Mouse (Mus musculus): ENCODE data around the gene Filip1. TPM values are rescaled to one million over a fixed set of nuclear protein-coding genes. Genes with fewer than 3 reads are reported as not detected.
A peak's percentile ranks its signal among the peaks of the same experiment; 100 is the strongest.

The Filip1 gene
- polyA plus RNA-seq, 1 experiment from 2014 or later = 2.5 TPM

DNA sequence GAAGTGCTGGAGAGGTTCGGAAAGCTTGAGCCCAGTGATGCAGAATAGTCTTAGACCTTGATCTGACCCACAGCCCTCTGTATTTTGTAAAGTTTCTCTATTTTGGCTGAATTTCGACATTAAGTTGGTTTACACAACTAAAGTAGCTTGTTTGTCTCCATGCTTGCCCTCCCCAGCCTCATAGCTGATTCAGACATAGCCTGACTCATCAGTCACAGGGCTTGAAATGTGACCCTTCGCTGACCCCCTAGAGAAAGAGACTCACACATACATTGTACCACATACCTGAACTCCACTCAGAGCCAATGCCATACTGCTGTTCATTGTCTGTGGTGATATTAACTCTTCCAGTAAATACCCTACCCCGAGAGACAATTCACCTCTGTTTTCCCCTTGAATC lies 19.6 kb downstream of the Filip1 start:
- no peak overlapping the region for H3K4me3 ChIP-seq (ENCODE audit: low read depth, low read length)
- no peaks in the 10 kb centered on the region for H3K36me3 ChIP-seq (ENCODE audit: control insufficient read depth, insufficient read depth, low read length)
- no peaks in the 10 kb centered on the region for H3K9me3 ChIP-seq (replicated peaks; ENCODE audit: control insufficient read depth, low read length)
- ATAC-seq (no peak), DNase-seq (ENCODE audit: low spot score) (no peak)
- no peak overlapping the region for H3K27ac ChIP-seq (ENCODE audit: low read depth, low read length)
- no peaks in the 10 kb centered on the region for H3K27me3 ChIP-seq (replicated peaks; ENCODE audit: control insufficient read depth, insufficient read depth, low read length)
- H3K4me2 ChIP-seq (ENCODE audit: low read length) = no peak overlapping the region
- WGBS = 86% methylated on average over 4 of the region's 4 CpGs
- H3K4me1 ChIP-seq (ENCODE audit: control insufficient read depth, insufficient read depth, low read length) = no peaks in the 10 kb centered on the region
- H3K9ac ChIP-seq (ENCODE audit: low read length) = no peak overlapping the region

DNA sequence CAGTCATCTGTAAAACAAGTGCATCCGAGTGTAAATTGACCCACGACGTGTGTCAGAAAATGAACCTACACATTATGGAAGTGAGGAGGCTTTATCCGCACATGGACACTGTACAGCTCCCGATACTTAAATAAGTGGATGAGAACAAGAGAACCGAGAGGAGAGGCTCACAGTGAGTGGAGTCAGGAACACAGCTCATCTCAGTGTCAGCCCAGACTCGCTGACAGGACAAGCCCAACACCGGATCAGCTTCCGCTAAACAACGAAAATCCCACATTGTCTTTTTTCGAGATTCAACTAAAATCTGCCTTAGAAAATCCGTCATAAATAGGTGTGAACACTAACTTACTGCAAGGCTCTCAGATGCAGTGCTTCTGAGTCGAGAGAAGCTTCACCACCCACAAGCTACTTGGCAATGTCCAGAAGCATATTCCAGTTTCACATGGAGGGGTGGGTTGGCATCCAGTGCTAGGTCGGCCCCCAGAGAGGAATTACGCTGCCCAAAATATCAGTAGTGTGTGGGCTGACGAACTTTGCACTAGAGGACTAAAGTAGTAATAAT lies 22.1 kb downstream of the Filip1 start:
- H3K4me1 ChIP-seq (ENCODE audit: control insufficient read depth, insufficient read depth, low read length) = no peaks in the 10 kb centered on the region

DNA sequence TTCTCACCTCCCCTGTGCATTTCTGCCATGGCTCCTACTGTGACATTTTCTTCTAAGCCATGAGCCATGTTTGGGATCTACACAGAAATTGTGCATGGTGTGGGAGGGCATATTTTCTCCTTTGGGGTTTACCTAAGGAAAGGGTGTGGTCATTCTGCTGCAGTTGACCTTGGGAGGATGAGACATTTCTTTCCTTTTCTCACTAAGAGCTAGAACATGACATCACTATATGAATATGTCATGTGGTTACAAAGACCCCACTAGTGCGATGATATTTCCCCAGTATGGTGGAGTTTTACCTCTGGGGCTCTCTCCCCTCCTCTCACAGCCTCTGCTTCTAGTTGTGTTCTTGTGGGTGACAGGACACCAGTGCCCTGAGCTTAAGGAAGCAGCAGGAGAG lies 22.9 kb downstream of the Filip1 start:
- no peaks in the 10 kb centered on the region for H3K36me3 ChIP-seq (ENCODE audit: control insufficient read depth, insufficient read depth, low read length)
- no peaks in the 10 kb centered on the region for H3K4me1 ChIP-seq (ENCODE audit: control insufficient read depth, insufficient read depth, low read length)
- H3K27me3 ChIP-seq (replicated peaks; ENCODE audit: control insufficient read depth, insufficient read depth, low read length) = no peaks in the 10 kb centered on the region
- H3K4me3 ChIP-seq (ENCODE audit: low read depth, low read length) = no peak overlapping the region
- ATAC-seq (no peak), DNase-seq (ENCODE audit: low spot score) (no peak)
- H3K9me3 ChIP-seq (replicated peaks; ENCODE audit: control insufficient read depth, low read length) = no peaks in the 10 kb centered on the region
- no peak overlapping the region for H3K9ac ChIP-seq (ENCODE audit: low read length)
- H3K4me2 ChIP-seq (ENCODE audit: low read length) = no peak overlapping the region
- WGBS = 83% methylated on average over 1 of the region's 1 CpGs
- H3K27ac ChIP-seq (ENCODE audit: low read depth, low read length) = no peak overlapping the region

More for the DNA sequence above, 22.1 kb downstream of the Filip1 start:
- Histone ChIP-seq H3K4me3 (ENCODE audit: low read depth, low read length) (no peak overlapping the region), H3K27me3 (replicated peaks; ENCODE audit: control insufficient read depth, insufficient read depth, low read length) (no peaks in the 10 kb centered on the region), H3K9me3 (replicated peaks; ENCODE audit: control insufficient read depth, low read length) (no peaks in the 10 kb centered on the region), H3K36me3 (ENCODE audit: control insufficient read depth, insufficient read depth, low read length) (no peaks in the 10 kb centered on the region), H3K27ac (ENCODE audit: low read depth, low read length) (no peak overlapping the region), H3K9ac (ENCODE audit: low read length) (no peak overlapping the region), H3K4me2 (ENCODE audit: low read length) (no peak overlapping the region)
- 65% methylated on average over 16 of the region's 16 CpGs for WGBS
- DNase-seq (ENCODE audit: low spot score) (no peak), ATAC-seq (no peak)

DNA sequence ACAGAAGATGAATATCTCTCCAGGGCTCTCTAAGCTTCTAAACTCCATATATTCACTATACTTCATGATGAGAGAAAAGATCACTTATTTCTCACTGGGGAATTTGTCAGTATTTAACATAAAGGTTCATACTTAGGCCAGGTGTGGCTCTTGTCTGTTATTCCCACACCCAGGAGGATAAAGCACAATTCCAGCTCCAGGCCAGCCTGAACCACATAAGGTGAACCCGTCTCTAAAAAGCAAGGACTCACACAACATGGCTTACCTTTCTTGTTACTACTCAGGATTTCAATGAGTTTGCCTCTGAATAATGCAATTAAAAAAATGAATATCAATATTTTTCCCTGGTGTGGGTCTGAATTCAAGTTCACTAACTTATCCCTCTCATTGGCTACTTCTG lies 23.6 kb downstream of the Filip1 start:
- WGBS = 87% methylated on average over 1 of the region's 1 CpGs

DNA sequence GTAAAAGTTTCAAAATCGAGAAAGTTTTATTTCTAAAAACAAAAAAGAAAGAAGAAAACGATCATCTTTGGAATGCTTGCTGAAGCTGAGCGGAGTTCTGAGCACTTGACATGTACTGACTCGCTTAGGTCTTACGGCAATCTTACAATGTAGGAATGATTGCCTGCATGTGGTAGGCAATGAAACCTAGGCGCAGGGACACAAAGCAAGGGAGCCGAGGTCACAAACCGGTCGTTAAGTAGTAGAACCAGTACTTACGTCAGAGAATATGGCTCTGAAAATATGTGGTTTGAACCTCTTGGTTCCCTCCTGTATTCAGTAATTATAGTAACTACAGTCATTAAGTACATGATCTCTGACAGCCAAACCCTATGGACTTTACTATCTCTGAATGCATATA lies 29.4 kb downstream of the Filip1 start:
- WGBS = 88% methylated on average over 10 of the region's 10 CpGs
- no peak overlapping the region for H3K4me2 ChIP-seq (ENCODE audit: low read length)
- no peak overlapping the region for H3K27ac ChIP-seq (ENCODE audit: low read depth, low read length)
- H3K9ac ChIP-seq (ENCODE audit: low read length) = no peak overlapping the region
- ATAC-seq = no peak
- H3K9me3 ChIP-seq (replicated peaks; ENCODE audit: control insufficient read depth, low read length) = no peaks in the 10 kb centered on the region
- H3K4me1 ChIP-seq (ENCODE audit: control insufficient read depth, insufficient read depth, low read length) = no peaks in the 10 kb centered on the region
- H3K4me3 ChIP-seq (ENCODE audit: low read depth, low read length) = no peak overlapping the region
- H3K27me3 ChIP-seq (replicated peaks; ENCODE audit: control insufficient read depth, insufficient read depth, low read length) = no peaks in the 10 kb centered on the region
- DNase-seq (ENCODE audit: low spot score) = no peak
- H3K36me3 ChIP-seq (ENCODE audit: control insufficient read depth, insufficient read depth, low read length) = no peaks in the 10 kb centered on the region

More for the DNA sequence above, 23.6 kb downstream of the Filip1 start:
- H3K27ac ChIP-seq (ENCODE audit: low read depth, low read length) = no peak overlapping the region
- H3K27me3 ChIP-seq (replicated peaks; ENCODE audit: control insufficient read depth, insufficient read depth, low read length) = no peaks in the 10 kb centered on the region
- no peak overlapping the region for H3K4me2 ChIP-seq (ENCODE audit: low read length)
- H3K4me1 ChIP-seq (ENCODE audit: control insufficient read depth, insufficient read depth, low read length) = no peaks in the 10 kb centered on the region
- no peak overlapping the region for H3K4me3 ChIP-seq (ENCODE audit: low read depth, low read length)
- no peaks in the 10 kb centered on the region for H3K9me3 ChIP-seq (replicated peaks; ENCODE audit: control insufficient read depth, low read length)
- ATAC-seq (no peak), DNase-seq (ENCODE audit: low spot score) (no peak)
- no peak overlapping the region for H3K9ac ChIP-seq (ENCODE audit: low read length)
- no peaks in the 10 kb centered on the region for H3K36me3 ChIP-seq (ENCODE audit: control insufficient read depth, insufficient read depth, low read length)

DNA sequence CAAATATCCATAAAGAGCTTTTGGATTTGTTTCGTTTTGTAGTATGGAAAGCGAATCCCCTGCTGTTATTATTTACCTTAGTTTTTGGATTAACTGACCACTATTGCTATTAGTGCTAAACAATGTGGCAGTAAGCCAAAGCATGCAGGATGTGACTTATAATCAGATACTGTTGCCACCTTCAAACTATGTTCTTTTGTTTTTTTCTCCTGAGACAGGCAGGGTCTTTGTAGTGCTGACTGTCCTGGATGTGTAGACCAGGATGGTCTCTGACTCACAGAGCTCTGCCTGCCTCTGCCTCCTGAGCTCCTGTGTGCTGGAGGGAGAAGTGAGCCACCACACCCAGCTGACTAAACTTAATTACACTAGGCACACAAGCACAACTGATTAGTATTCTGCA lies 33.4 kb downstream of the Filip1 start:
- no peak for DNase-seq (ENCODE audit: low spot score)
- H3K9me3 ChIP-seq (replicated peaks; ENCODE audit: control insufficient read depth, low read length) = no peaks in the 10 kb centered on the region
- H3K4me1 ChIP-seq (ENCODE audit: control insufficient read depth, insufficient read depth, low read length) = no peaks in the 10 kb centered on the region; the same call in 1 of the 2 replicates
- H3K27me3 ChIP-seq (replicated peaks; ENCODE audit: control insufficient read depth, insufficient read depth, low read length) = no peaks in the 10 kb centered on the region
- ATAC-seq = no peak
- H3K36me3 ChIP-seq (ENCODE audit: control insufficient read depth, insufficient read depth, low read length) = no peaks in the 10 kb centered on the region
- H3K4me2 ChIP-seq (ENCODE audit: low read length) = no peak overlapping the region
- 69% methylated on average over 2 of the region's 2 CpGs for WGBS
- no peak overlapping the region for H3K27ac ChIP-seq (ENCODE audit: low read depth, low read length)
- H3K4me3 ChIP-seq (ENCODE audit: low read depth, low read length) = no peak overlapping the region
- H3K9ac ChIP-seq (ENCODE audit: low read length) = no peak overlapping the region

DNA sequence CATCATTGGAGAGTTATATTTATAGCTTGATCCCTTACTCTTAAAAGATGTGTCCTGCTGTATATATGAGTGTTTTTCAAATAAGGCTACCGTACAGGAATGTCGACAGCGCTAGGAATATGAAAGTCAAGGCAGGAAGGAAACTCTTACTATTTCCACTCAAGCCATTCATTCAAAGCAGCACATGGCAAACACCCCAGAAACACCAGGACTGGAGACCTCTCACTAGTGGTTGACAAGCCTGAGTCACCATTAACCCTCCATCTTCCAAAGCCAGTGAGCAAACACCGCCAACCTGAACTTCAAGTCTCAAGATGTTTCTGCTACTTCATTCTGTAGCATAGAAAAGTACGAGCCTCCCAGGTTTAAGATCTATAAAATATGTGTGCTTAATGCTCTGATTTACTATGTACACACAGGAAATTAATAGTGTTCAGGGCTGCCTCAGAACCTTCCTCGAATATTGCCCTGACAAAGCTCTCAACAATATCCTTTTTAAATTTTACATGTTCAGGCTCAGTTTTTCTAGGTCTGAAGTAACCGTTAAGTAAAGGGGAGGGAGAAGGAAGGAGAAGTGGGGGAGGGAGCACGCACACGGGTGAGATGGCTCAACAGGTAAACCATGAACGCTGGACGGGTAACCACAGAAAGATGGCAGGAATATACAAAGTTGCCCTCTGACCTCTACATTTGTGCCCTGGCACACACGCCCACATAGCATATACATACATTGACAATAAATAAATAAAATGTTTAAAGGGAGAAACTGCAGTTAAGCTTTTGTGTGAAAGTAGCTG lies 34.2 kb downstream of the Filip1 start:
- DNase-seq (ENCODE audit: low spot score) (no peak), ATAC-seq (no peak)
- Histone ChIP-seq H3K27me3 (replicated peaks; ENCODE audit: control insufficient read depth, insufficient read depth, low read length) (no peaks in the 10 kb centered on the region), H3K4me1 (ENCODE audit: control insufficient read depth, insufficient read depth, low read length) (no peaks in the 10 kb centered on the region; the same call in 1 of the 2 replicates), H3K9me3 (replicated peaks; ENCODE audit: control insufficient read depth, low read length) (no peaks in the 10 kb centered on the region), H3K27ac (ENCODE audit: low read depth, low read length) (no peak overlapping the region), H3K4me3 (ENCODE audit: low read depth, low read length) (no peak overlapping the region), H3K9ac (ENCODE audit: low read length) (no peak overlapping the region), H3K36me3 (ENCODE audit: control insufficient read depth, insufficient read depth, low read length) (no peaks in the 10 kb centered on the region), H3K4me2 (ENCODE audit: low read length) (no peak overlapping the region)
- 86% methylated on average over 12 of the region's 12 CpGs for WGBS

DNA sequence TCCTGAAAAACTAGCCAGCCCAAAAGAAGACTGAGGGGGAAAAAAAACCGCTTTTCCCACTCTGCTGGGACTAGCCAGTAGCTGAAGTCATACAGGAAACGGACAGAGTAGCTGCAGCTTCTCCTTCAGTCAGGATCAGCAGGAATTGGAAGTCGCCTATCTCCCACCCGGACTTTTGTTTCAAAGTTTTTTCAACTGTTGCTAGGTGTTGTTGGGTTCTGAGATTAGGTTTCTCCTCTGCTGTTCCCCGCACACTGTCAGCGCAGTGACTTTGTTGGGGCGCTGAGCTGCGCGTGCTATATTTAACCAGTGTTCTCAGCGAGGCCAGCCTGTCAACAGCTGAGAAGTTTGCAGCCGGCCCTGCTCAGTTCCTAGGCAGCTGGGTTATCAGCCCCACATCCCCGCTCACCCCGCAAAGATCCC lies 35.1 kb downstream of the Filip1 start:
- Histone ChIP-seq H3K4me1 (ENCODE audit: control insufficient read depth, insufficient read depth, low read length) (no peaks in the 10 kb centered on the region; the same call in 1 of the 2 replicates), H3K4me2 (ENCODE audit: low read length) (peak overlapping the region; percentile 36), H3K36me3 (ENCODE audit: control insufficient read depth, insufficient read depth, low read length) (no peaks in the 10 kb centered on the region), H3K4me3 (ENCODE audit: low read depth, low read length) (no peak overlapping the region), H3K9ac (ENCODE audit: low read length) (no peak overlapping the region), H3K9me3 (replicated peaks; ENCODE audit: control insufficient read depth, low read length) (no peaks in the 10 kb centered on the region), H3K27ac (ENCODE audit: low read depth, low read length) (no peak overlapping the region), H3K27me3 (replicated peaks; ENCODE audit: control insufficient read depth, insufficient read depth, low read length) (no peaks in the 10 kb centered on the region)
- DNase-seq (ENCODE audit: low spot score) (peak; percentile 49), ATAC-seq (no peak)
- WGBS = 10% methylated on average over 13 of the region's 13 CpGs

DNA sequence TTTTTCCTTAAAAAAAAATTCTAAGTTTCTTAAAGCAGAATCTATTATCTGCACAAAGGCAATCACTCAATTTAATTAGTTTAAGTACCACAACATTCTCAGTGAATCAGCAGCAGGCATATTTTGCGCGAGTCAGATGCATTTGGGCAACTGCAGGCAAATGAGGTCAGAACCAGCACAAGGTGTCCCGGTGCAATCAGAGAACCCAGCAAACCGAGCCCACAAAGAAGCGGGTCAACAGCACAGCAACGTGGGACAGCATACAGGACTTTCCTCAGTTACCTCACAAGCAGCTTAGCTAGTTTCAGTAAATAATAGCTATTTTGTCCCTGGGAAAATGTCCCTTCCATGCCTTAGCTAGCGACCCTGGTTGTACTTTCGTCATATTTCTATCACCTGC lies 35.9 kb downstream of the Filip1 start:
- H3K9me3 ChIP-seq (replicated peaks; ENCODE audit: control insufficient read depth, low read length) = no peaks in the 10 kb centered on the region
- DNase-seq (ENCODE audit: low spot score) (no peak), ATAC-seq (no peak)
- no peaks in the 10 kb centered on the region for H3K27me3 ChIP-seq (replicated peaks; ENCODE audit: control insufficient read depth, insufficient read depth, low read length)
- no peak overlapping the region for H3K27ac ChIP-seq (ENCODE audit: low read depth, low read length)
- no peak overlapping the region for H3K4me3 ChIP-seq (ENCODE audit: low read depth, low read length)
- H3K36me3 ChIP-seq (ENCODE audit: control insufficient read depth, insufficient read depth, low read length) = no peaks in the 10 kb centered on the region
- no peak overlapping the region for H3K9ac ChIP-seq (ENCODE audit: low read length)
- H3K4me1 ChIP-seq (ENCODE audit: control insufficient read depth, insufficient read depth, low read length) = no peaks in the 10 kb centered on the region; the same call in 1 of the 2 replicates
- WGBS = 53% methylated on average over 8 of the region's 8 CpGs
- no peak overlapping the region for H3K4me2 ChIP-seq (ENCODE audit: low read length)

Data from forebrain, embryonic 14.5 days (tissue).